Mouse (Mus musculus) embryonic fibroblast, embryonic 13.5 days (primary cell): Measurements from ENCODE around the gene Col6a3.

Source experiments
- CTCF ChIP-seq: IDR thresholded peaks from 2 replicates; pipeline ENCODE4 v1.5.1; 2011; ENCODE audit warnings: mild to moderate bottlenecking, control low read depth, low read length, moderate library complexity, borderline replicate concordance; ENCODE audit not compliant: insufficient read depth
- POLR2A ChIP-seq: IDR thresholded peaks from 2 replicates; pipeline ENCODE4 v1.6.1; 2011; ENCODE audit warnings: low read depth, mild to moderate bottlenecking, control low read depth, low read length, moderate library complexity

- TF ChIP-seq POLR2A, result no peak
- no peak for TF ChIP-seq CTCF
Observed at GRCm38 (mm10) chr1:90775477-90776241, 68.1 kb downstream of the Col6a3 start.
